Mouse (Mus musculus) thymus, adult 2 months (tissue): ENCODE measurements around the gene Rpia. TPM values are rescaled to one million over a fixed set of nuclear protein-coding genes. Genes with fewer than 3 reads are reported as not detected.
"Not testable (repeated sequence)": the region's sequence is repeated elsewhere in the genome, so short reads cannot be mapped to it uniquely, and the experiment has no call there.

Experiments
- DNase-seq: peaks from one replicate; pipeline ENCODE4 v3.0.0; 2021
- H3K27ac ChIP-seq: fragments of 200-500 bp; 2 replicates; pipeline ENCODE4 v1.5.1; 2012; ENCODE audit warnings: low read length, control low read depth; ENCODE audit not compliant: control insufficient read depth, insufficient read depth
- H3K27me3 ChIP-seq: fragments of 200-500 bp; 2 replicates; pipeline ENCODE4 v1.6.1; 2012; ENCODE audit warnings: mild to moderate bottlenecking, low read length, moderate library complexity, mixed read lengths; ENCODE audit not compliant: control insufficient read depth, insufficient read depth
- H3K36me3 ChIP-seq: fragments of 200-500 bp; 2 replicates; pipeline ENCODE4 v1.6.1; 2012; ENCODE audit warnings: mild to moderate bottlenecking, low read length, moderate library complexity; ENCODE audit not compliant: control insufficient read depth, insufficient read depth
- H3K4me1 ChIP-seq: fragments of 200-500 bp; replicated peaks from 2 replicates; pipeline ENCODE4 v1.6.1; 2012; ENCODE audit warnings: low read length; ENCODE audit not compliant: control insufficient read depth, insufficient read depth
- H3K4me3 ChIP-seq: fragments of 200-500 bp; 2 replicates; pipeline ENCODE4 v1.5.1; 2012; ENCODE audit warnings: mild to moderate bottlenecking, low read length, control low read depth, moderate library complexity; ENCODE audit not compliant: control insufficient read depth, insufficient read depth
- CTCF ChIP-seq: fragments of 200-500 bp; IDR thresholded peaks from 2 replicates; pipeline ENCODE4 v1.5.1; 2012; ENCODE audit warnings: mild to moderate bottlenecking, control low read depth, low read length, moderate library complexity, borderline replicate concordance; ENCODE audit not compliant: control insufficient read depth, poor library complexity, insufficient read depth; ENCODE audit errors: extremely low read depth
- POLR2A ChIP-seq: fragments of 200-500 bp; IDR thresholded peaks from 2 replicates; pipeline ENCODE4 v1.6.1; 2012; ENCODE audit warnings: mild to moderate bottlenecking, low read length, control low read depth, moderate library complexity; ENCODE audit not compliant: control insufficient read depth, poor library complexity, insufficient read depth; ENCODE audit errors: extremely low read depth
- WGBS: fragments of 180-500 bp; shearing (Covaris S2); methylation state at CpG from one replicate; pipeline ENCODE4 v1.1.7; 2018; 5-methylcytosine and 5-hydroxymethylcytosine counted together
- polyA plus RNA-seq: library from polyadenylated mRNA; depleted of rRNA; stranded (reverse); fragments of >200 nt; gene quantifications from 2 replicates; pipeline ENCODE4 v1.2.3, GENCODE M21; 2012

Gene Rpia
- polyA plus RNA-seq, 1 experiment = 15.7 TPM

- WGBS = 45% methylated on average over 2 of the region's 2 CpGs
- no peaks in the 10 kb centered on the region for H3K27me3 ChIP-seq
- peaks cover 29% of the 10 kb centered on the region for H3K4me1 ChIP-seq
- DNase-seq = no peak
- H3K4me3 ChIP-seq = no peak overlapping the region
- no peak for TF ChIP-seq CTCF
- TF ChIP-seq POLR2A = no peak
- peak overlapping the region; percentile 11; the same call in 1 of the 2 replicates for H3K27ac ChIP-seq
- H3K36me3 ChIP-seq = no peaks in the 10 kb centered on the region
These were observed 37.4 kb upstream of the Rpia start for GRCm38 (mm10) chr6:70829451-70829850.

GRCm38 (mm10) chr6:70824987-70825337 lies 32.9 kb upstream of the Rpia start:
- TF ChIP-seq POLR2A (no peak), CTCF (no peak)
- H3K27ac ChIP-seq = peak overlapping the region; percentile 99
- peak overlapping the region; percentile 52 for H3K4me3 ChIP-seq
- no peaks in the 10 kb centered on the region for H3K27me3 ChIP-seq
- peaks cover 46% of the 10 kb centered on the region for H3K4me1 ChIP-seq
- DNase-seq = peak; percentile 84
- WGBS = 3% methylated on average over 4 of the region's 4 CpGs
- H3K36me3 ChIP-seq = no peaks in the 10 kb centered on the region

GRCm38 (mm10) chr6:70824085-70824986 lies 32.3 kb upstream of the Rpia start:
- DNase-seq = peak; percentile 81
- TF ChIP-seq POLR2A (peak; percentile 76; the same call in 1 of the 2 replicates), CTCF (no peak)
- WGBS = 12% methylated on average over 23 of the region's 23 CpGs
- Histone ChIP-seq H3K4me1 (peaks cover 41% of the 10 kb centered on the region), H3K27ac (peak overlapping the region; percentile 99), H3K27me3 (no peaks in the 10 kb centered on the region), H3K36me3 (no peaks in the 10 kb centered on the region), H3K4me3 (peak overlapping the region; percentile 52)

GRCm38 (mm10) chr6:70823277-70823676 lies 31.2 kb upstream of the Rpia start:
- H3K4me3 ChIP-seq, H3K27me3 ChIP-seq, DNase-seq, H3K36me3 ChIP-seq: not testable (repeated sequence)
- 88% methylated on average over 4 of the region's 4 CpGs for WGBS
- Histone ChIP-seq H3K4me1 (peaks cover 38% of the 10 kb centered on the region), H3K27ac (peak overlapping the region; percentile 81)

- TF ChIP-seq POLR2A (no peak), CTCF (no peak)
- H3K4me1 ChIP-seq = peaks cover 38% of the 10 kb centered on the region
- peak overlapping the region; percentile 81 for H3K27ac ChIP-seq
- no peak for DNase-seq
- no peaks in the 10 kb centered on the region for H3K36me3 ChIP-seq
- WGBS = 6% methylated on average over 5 of the region's 5 CpGs
- H3K4me3 ChIP-seq = no peak overlapping the region
- H3K27me3 ChIP-seq = no peaks in the 10 kb centered on the region
These were observed 30.4 kb upstream of the Rpia start for GRCm38 (mm10) chr6:70822386-70822910.

- no peak overlapping the region for H3K4me3 ChIP-seq
These were observed 29.5 kb upstream of the Rpia start for GRCm38 (mm10) chr6:70821566-70821965.

More at GRCm38 (mm10) chr6:70821566-70821965, 29.5 kb upstream of the Rpia start:
- TF ChIP-seq POLR2A = no peak
- TF ChIP-seq CTCF = no peak
- Histone ChIP-seq H3K27ac (peak overlapping the region; percentile 65), H3K4me1 (peaks cover 35% of the 10 kb centered on the region), H3K36me3 (no peaks in the 10 kb centered on the region), H3K27me3 (no peaks in the 10 kb centered on the region)
- DNase-seq = no peak
- WGBS = 83% methylated on average over 2 of the region's 2 CpGs
